8 mouse cellular contexts compared by ENCODE assay signal in genomic region chr2:76216146-76216545, GRCm38 (mm10).
A peak's percentile ranks its signal among the peaks of the same experiment; 100 is the strongest.
DNase-seq lines count a peak whose midpoint lies in the region; ATAC-seq and TF ChIP-seq lines count a peak whose summit lies in the region.
"Had no signal": no experiment of that assay in that cellular context is flagged by ENCODE, and none has a peak within 500 bp of the region (broad histone marks: within the 10 kb centered on the region; RNA-seq: fewer than 3 reads in every experiment).

No protein-coding gene starts in this region.

- POLR2A ChIA-PET in Patski (lab: Charles Lee), result no interaction called here

- CTCF ChIA-PET in Patski (lab: Charles Lee), result interaction anchor here (1.1 to 1.8 kb wide), 2 partner anchors 9 to 16 kb away, joined by 3 to 6 read pairs; no protein-coding TSS in a partner anchor

- no peaks in the 10 kb centered on the region for H3K4me1 ChIP-seq in kidney, adult 2 months (ENCODE audit: control insufficient read depth, insufficient read depth, low read length)
- H3K4me1 ChIP-seq in lung, adult 2 months (ENCODE audit: control insufficient read depth, insufficient read depth, low read length), result no peaks in the 10 kb centered on the region

- in situ Hi-C loops in Patski (cut with MboI; ENCODE audit: low pct_unique_long_range_greater_than_20kb), result no loop called here

- DNase-seq in kidney, adult 2 months, result peak; percentile 15
- DNase-seq in kidney, adult 11 months, result no peak
- peak; percentile 84 for DNase-seq in CD4-positive, CD25-positive, alpha-beta regulatory T cell, adult 2 months (ENCODE audit: low read depth, low spot score)
- no peak for DNase-seq in Patski (ENCODE audit: low read depth, low spot score)
- peak; percentile 67 for DNase-seq in embryo, embryonic 10.5 days (ENCODE audit: low spot score)
- DNase-seq in lung, adult 2 months, result peak; percentile 17
- DNase-seq in thymus, postnatal 0 days (ENCODE audit: low spot score), result peak; percentile 77

- H3K4me3 ChIP-seq in kidney, adult 2 months (ENCODE audit: insufficient read depth, low read depth, low read length), result no peak overlapping the region
- no peak overlapping the region for H3K4me3 ChIP-seq in lung, adult 2 months (replicated peaks; ENCODE audit: extremely low read depth, low read depth, low read length)
- H3K4me3 ChIP-seq: myocyte had no signal

- H3K36me3 ChIP-seq in kidney, adult 2 months (ENCODE audit: control insufficient read depth, insufficient read depth, low read length), result no peaks in the 10 kb centered on the region

- no peak overlapping the region for H3K27ac ChIP-seq in kidney, adult 2 months (ENCODE audit: insufficient read depth, low read depth, low read length)

- 79% methylated on average over 7 of the region's 7 CpGs for WGBS in kidney, adult 2 months
- 80% methylated on average over 7 of the region's 7 CpGs for WGBS in lung, adult 2 months

- ATAC-seq in Patski, result no peak

- TF ChIP-seq CTCF in kidney, adult 2 months (conservative IDR thresholded peaks at IDR 0.05; ENCODE audit: insufficient read depth, insufficient read length, low read depth, low read length), result peak; percentile 47
- TF ChIP-seq CTCF in Patski (IDR thresholded peaks at IDR 0.05), result peak; percentile 69
- TF ChIP-seq CTCF in lung, adult 2 months (IDR thresholded peaks at IDR 0.05; ENCODE audit: insufficient read depth, low read length), result peak; percentile 69

- no peak for TF ChIP-seq POLR2A in kidney, adult 2 months (IDR thresholded peaks at IDR 0.05; ENCODE audit: low read depth, low read length)
- no peak for TF ChIP-seq POLR2A in lung, adult 2 months (IDR thresholded peaks at IDR 0.05; ENCODE audit: borderline replicate concordance, extremely low read depth, low read depth, low read length)

- H3K27me3 ChIP-seq in kidney, adult 2 months (replicated peaks; ENCODE audit: control insufficient read depth, insufficient read depth, low read length), result no peaks in the 10 kb centered on the region
- H3K27me3 ChIP-seq in Patski, result peaks cover 14% of the 10 kb centered on the region

Comparison
In these comparisons a context has a peak if more than half of its experiments do, and no peak if none do; other contexts are left out.
1. DNase-seq: peak in kidney, adult 2 months (single experiment), CD4-positive, CD25-positive, alpha-beta regulatory T cell, adult 2 months (single experiment), embryo, embryonic 10.5 days (single experiment), lung, adult 2 months (single experiment) and thymus, postnatal 0 days (single experiment); none in kidney, adult 11 months (single experiment) and Patski (single experiment).
2. Peak in every context shown above with its lines, with median percentiles within 50 percentile points of each other: CTCF ChIP-seq.